Mouse (Mus musculus) thymus, adult 2 months (tissue): ENCODE measurements around the gene Hapln4. TPM values are rescaled to one million over a fixed set of nuclear protein-coding genes. Genes with fewer than 3 reads are reported as not detected.

Experiments used
- DNase-seq: peaks from one replicate; pipeline ENCODE4 v3.0.0; 2021
- H3K27ac ChIP-seq: fragments of 200-500 bp; 2 replicates; pipeline ENCODE4 v1.5.1; 2012; ENCODE audit warnings: low read length, control low read depth; ENCODE audit not compliant: control insufficient read depth, insufficient read depth
- H3K27me3 ChIP-seq: fragments of 200-500 bp; 2 replicates; pipeline ENCODE4 v1.6.1; 2012; ENCODE audit warnings: mild to moderate bottlenecking, low read length, moderate library complexity, mixed read lengths; ENCODE audit not compliant: control insufficient read depth, insufficient read depth
- H3K36me3 ChIP-seq: fragments of 200-500 bp; 2 replicates; pipeline ENCODE4 v1.6.1; 2012; ENCODE audit warnings: mild to moderate bottlenecking, low read length, moderate library complexity; ENCODE audit not compliant: control insufficient read depth, insufficient read depth
- H3K4me1 ChIP-seq: fragments of 200-500 bp; replicated peaks from 2 replicates; pipeline ENCODE4 v1.6.1; 2012; ENCODE audit warnings: low read length; ENCODE audit not compliant: control insufficient read depth, insufficient read depth
- H3K4me3 ChIP-seq: fragments of 200-500 bp; 2 replicates; pipeline ENCODE4 v1.5.1; 2012; ENCODE audit warnings: mild to moderate bottlenecking, low read length, control low read depth, moderate library complexity; ENCODE audit not compliant: control insufficient read depth, insufficient read depth
- CTCF ChIP-seq: fragments of 200-500 bp; IDR thresholded peaks from 2 replicates; pipeline ENCODE4 v1.5.1; 2012; ENCODE audit warnings: mild to moderate bottlenecking, control low read depth, low read length, moderate library complexity, borderline replicate concordance; ENCODE audit not compliant: control insufficient read depth, poor library complexity, insufficient read depth; ENCODE audit errors: extremely low read depth
- POLR2A ChIP-seq: fragments of 200-500 bp; IDR thresholded peaks from 2 replicates; pipeline ENCODE4 v1.6.1; 2012; ENCODE audit warnings: mild to moderate bottlenecking, low read length, control low read depth, moderate library complexity; ENCODE audit not compliant: control insufficient read depth, poor library complexity, insufficient read depth; ENCODE audit errors: extremely low read depth
- WGBS: fragments of 180-500 bp; shearing (Covaris S2); methylation state at CpG from one replicate; pipeline ENCODE4 v1.1.7; 2018; 5-methylcytosine and 5-hydroxymethylcytosine counted together
- polyA plus RNA-seq: library from polyadenylated mRNA; depleted of rRNA; stranded (reverse); fragments of >200 nt; gene quantifications from 2 replicates; pipeline ENCODE4 v1.2.3, GENCODE M21; 2012

The Hapln4 gene
- polyA plus RNA-seq, 1 experiment: 0.11 TPM

DNA sequence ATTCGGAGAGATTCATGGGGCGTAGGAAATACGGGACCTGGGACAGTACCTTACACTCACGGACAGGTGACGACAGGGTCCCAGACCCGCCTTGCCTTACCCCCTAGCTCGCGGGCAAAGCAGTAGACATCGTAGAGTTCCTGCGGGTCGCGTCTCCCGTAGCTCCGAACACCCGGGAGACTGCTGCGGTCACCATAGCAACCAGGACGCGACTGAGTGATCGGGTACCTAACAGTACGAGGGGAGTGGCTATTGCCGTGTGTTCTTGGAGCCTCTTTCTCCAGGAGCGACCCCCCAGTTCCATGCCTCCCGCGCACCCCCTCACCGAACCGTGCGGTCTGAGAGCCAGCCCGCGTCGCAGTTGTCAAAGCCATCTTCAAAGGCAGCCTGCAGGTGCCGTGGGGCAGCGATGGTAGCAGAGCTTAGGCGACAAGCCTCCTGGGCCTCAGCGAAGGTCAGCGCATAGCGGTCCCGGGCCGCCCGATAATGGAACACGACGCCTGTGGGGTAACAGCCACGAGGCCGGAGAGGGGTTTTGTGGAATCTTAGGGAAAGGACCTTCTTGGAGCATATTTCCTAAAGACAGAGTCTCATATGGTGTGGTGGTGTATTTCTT lies 29.3 kb downstream of the Hapln4 start:
- H3K36me3 ChIP-seq: no peaks in the 10 kb centered on the region
- 12% methylated on average over 43 of the region's 43 CpGs for WGBS
- no peak overlapping the region for H3K27ac ChIP-seq
- peaks cover 12% of the 10 kb centered on the region; the same call in 1 of the 2 replicates for H3K27me3 ChIP-seq
- H3K4me1 ChIP-seq: no peaks in the 10 kb centered on the region
- no peak for DNase-seq
- no peak overlapping the region for H3K4me3 ChIP-seq
- TF ChIP-seq POLR2A (no peak), CTCF (no peak)

DNA sequence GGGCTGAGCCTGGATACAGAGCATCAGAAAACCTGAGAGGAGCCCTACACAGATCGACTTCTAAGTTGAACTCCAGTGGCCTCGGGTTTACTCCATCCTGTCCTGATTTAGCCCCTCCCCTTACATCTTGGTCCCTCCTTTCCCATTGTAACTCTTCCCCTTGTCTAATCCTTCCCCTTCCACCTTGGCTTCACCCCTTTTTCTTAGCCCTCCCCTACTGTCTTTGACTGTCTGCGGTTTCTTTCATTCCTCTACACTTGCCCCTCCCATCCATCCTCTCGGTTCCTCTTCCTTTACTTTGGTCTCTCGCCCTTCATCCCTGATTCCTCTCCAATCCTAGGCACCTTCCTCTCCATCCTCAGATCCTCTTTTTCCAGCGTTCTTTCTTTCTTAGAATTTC lies 31.2 kb downstream of the Hapln4 start:
- no peaks in the 10 kb centered on the region for H3K4me1 ChIP-seq
- 14% methylated on average over 6 of the region's 6 CpGs for WGBS
- TF ChIP-seq POLR2A (no peak), CTCF (no peak)
- no peak for DNase-seq
- no peak overlapping the region for H3K27ac ChIP-seq
- H3K4me3 ChIP-seq: no peak overlapping the region
- H3K27me3 ChIP-seq: peaks cover 12% of the 10 kb centered on the region; the same call in 1 of the 2 replicates
- H3K36me3 ChIP-seq: no peaks in the 10 kb centered on the region

DNA sequence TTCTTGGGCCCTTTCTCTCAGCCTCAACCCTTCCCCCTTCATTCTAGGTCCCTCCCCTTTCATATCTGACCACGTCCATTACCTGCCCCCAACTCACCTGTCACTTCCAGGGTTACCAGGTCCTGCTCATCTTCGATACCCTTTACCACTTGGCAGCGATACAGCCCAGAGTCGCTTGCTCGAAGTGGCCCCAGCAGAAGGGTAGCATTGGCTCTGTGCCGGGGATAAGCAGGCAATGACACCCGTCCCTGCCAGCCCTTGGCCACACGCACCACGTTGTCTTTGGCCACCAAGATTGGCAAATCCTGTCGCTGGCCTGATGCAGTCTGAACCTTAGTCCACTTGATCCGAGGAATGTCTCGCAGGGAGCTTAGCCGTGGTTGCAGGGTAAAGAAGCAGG lies 31.6 kb downstream of the Hapln4 start:
- no peak for DNase-seq
- H3K36me3 ChIP-seq: no peaks in the 10 kb centered on the region
- no peak overlapping the region for H3K27ac ChIP-seq
- no peaks in the 10 kb centered on the region for H3K4me1 ChIP-seq
- no peak overlapping the region for H3K4me3 ChIP-seq
- peaks cover 12% of the 10 kb centered on the region; the same call in 1 of the 2 replicates for H3K27me3 ChIP-seq
- no peak for TF ChIP-seq POLR2A
- TF ChIP-seq CTCF: no peak
- 70% methylated on average over 13 of the region's 13 CpGs for WGBS

DNA sequence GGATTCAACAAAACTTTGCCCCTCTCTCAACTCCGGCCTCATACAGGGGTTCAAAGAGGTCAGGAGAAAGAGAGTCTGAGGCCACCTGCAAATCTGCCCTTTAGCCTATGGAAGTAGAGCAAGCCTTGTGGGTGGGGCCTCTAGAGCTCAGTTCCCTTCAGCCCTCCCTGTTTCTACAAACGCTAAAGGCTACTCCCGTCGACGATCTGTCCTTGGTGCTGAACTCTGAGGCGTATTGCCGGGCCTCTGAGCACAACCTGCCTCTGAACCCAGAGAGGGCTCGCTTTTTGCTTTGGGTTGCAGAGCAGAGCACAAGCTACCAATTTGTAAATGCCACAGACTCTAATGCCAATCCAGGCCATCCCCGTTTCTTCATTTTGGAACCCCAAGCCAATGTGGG lies 34.4 kb downstream of the Hapln4 start:
- 8% methylated on average over 9 of the region's 9 CpGs for WGBS

DNA sequence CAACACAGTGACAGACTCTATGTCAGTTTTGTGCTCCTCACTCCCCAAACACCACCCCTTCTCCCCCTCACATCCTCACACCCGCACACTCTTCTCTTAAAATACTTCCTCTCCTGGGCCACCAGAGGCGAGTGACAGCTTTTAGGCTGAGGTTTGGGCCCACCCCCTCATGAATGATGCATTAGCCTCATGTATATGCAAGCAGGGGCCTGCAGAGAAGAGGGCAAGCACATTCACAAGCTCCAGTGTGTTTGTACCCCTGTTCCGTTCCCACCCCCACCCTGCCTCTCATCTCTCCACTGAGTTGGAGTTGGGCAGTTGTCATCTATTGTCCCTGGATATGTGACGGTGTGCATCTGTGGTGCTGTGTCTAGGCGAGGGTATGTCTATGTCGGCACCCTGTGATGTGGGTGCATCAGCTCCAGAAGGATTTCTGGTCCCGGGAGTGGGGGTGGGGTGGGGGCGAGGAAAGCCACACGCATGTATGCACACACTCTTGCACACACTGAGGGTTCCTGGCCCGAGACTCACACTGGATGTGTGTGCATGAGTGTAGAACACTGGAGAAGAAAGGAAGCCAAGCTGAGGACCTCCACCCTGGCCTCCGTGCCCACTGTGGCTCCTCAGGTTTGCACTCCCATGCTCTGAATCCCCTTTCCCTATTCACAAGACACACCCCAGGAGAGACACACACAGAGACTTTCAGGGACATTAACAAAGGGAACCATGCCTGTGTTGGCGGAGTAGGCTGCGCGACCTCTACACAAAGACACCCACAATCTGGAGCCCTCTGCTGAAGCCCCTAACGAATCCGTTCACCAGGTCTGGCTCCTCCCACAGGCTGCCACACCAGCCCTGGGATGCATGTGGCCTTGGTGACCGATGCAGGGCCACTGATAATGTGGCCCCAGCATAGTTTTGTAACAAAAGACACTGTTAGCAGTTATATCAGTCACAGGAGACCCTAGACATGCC lies 35.8 kb downstream of the Hapln4 start:
- no peak for DNase-seq
- Histone ChIP-seq H3K27me3 (no peaks in the 10 kb centered on the region; the same call in 1 of the 2 replicates), H3K4me3 (no peak overlapping the region), H3K4me1 (no peaks in the 10 kb centered on the region), H3K36me3 (no peaks in the 10 kb centered on the region), H3K27ac (no peak overlapping the region)
- TF ChIP-seq CTCF (no peak), POLR2A (no peak)
- 28% methylated on average over 17 of the region's 17 CpGs for WGBS

More for the DNA sequence above, 34.4 kb downstream of the Hapln4 start:
- TF ChIP-seq POLR2A: no peak
- H3K4me3 ChIP-seq: no peak overlapping the region
- no peaks in the 10 kb centered on the region for H3K36me3 ChIP-seq
- DNase-seq: peak; percentile 26
- H3K4me1 ChIP-seq: no peaks in the 10 kb centered on the region
- no peak overlapping the region for H3K27ac ChIP-seq
- peaks cover 6% of the 10 kb centered on the region; the same call in 1 of the 2 replicates for H3K27me3 ChIP-seq

DNA sequence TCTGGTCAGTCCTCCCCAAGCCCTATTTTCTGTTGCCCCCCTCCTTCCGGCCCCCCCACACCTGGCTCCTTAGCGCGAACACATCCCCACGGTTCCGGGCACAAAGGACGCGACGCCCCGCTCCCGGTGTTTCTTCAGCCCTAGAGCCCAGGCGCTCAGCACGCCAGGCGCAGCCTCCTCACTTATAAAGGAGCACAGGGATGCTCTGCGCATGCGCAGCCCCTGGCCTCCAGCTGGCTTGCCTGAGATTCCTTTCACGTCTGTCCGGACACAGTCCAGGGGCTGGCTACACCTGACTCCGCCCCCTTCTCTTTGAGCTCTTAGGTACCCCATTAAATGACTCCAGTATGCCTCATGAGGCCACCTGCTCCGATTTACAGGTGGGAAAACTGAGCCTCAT lies 37.4 kb downstream of the Hapln4 start, which contains the start of gene Ncan:
Ncan (minus strand) TSS at position 207 of the 400 bp plus-strand sequence.
- Histone ChIP-seq H3K4me3 (no peak within 1 kb of the TSS), H3K27me3 (no peaks in the 10 kb centered on the region; the same call in 1 of the 2 replicates), H3K27ac (no peak within 1 kb of the TSS), H3K4me1 (no peaks in the 10 kb centered on the region), H3K36me3 (no peaks in the 10 kb centered on the region)
- WGBS: 6% methylated on average over 19 of the region's 19 CpGs
- TF ChIP-seq POLR2A: no peak
- DNase-seq: peak; percentile 13

DNA sequence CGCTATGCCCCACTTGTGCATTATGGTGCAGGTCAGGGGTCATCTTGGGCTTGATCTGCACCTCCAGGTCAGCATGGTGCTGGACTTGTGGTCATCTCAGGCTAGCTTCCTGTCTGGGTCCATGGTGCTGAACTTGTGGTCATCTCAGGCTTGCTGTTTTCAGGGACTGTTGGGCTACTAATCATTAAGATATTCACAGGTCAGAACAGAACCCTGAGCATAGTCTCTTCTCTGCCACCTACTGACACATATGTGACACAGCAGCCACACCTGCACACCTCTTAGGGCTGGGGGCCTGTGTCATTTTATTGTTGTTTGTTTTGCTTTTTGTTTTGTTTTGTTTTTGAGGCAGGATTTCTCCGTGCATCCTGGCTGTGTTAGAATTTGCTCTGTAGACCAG lies 39.6 kb downstream of the Hapln4 start:
- DNase-seq: peak; percentile 24
- Histone ChIP-seq H3K27ac (no peak overlapping the region), H3K4me3 (no peak overlapping the region), H3K36me3 (no peaks in the 10 kb centered on the region), H3K4me1 (no peaks in the 10 kb centered on the region), H3K27me3 (no peaks in the 10 kb centered on the region; the same call in 1 of the 2 replicates)
- TF ChIP-seq POLR2A (no peak), CTCF (no peak)
- 67% methylated on average over 2 of the region's 2 CpGs for WGBS
